Mouse (Mus musculus): ENCODE measurements around the gene Pik3c2b. TPM values are rescaled to one million over a fixed set of nuclear protein-coding genes. Genes with fewer than 3 reads are reported as not detected.
A peak's percentile ranks its signal among the peaks of the same experiment; 100 is the strongest.

Pik3c2b gene
- polyA plus RNA-seq, 1 experiment from 2014 or later = 8.3 TPM

- H3K36me3 ChIP-seq = peaks cover 11% of the 10 kb centered on the region; the same call in 1 of the 2 replicates
- peak overlapping the region; percentile 86 for H3K27ac ChIP-seq
- H3K4me1 ChIP-seq = peaks cover 24% of the 10 kb centered on the region
- WGBS = 29% methylated on average over 20 of the region's 20 CpGs
- H3K9ac ChIP-seq = no peak overlapping the region
- no peaks in the 10 kb centered on the region for H3K27me3 ChIP-seq (replicated peaks)
- H3K9me3 ChIP-seq = no peaks in the 10 kb centered on the region
- H3K4me2 ChIP-seq = no peak overlapping the region
- peak; percentile 79 for ATAC-seq (ENCODE audit: insufficient read depth, low FRiP score, low read depth)
- no peak overlapping the region for H3K4me3 ChIP-seq (replicated peaks)
Measured at GRCm38 (mm10) chr1:133076681-133077514, 31.4 kb downstream of the Pik3c2b start.

DNA sequence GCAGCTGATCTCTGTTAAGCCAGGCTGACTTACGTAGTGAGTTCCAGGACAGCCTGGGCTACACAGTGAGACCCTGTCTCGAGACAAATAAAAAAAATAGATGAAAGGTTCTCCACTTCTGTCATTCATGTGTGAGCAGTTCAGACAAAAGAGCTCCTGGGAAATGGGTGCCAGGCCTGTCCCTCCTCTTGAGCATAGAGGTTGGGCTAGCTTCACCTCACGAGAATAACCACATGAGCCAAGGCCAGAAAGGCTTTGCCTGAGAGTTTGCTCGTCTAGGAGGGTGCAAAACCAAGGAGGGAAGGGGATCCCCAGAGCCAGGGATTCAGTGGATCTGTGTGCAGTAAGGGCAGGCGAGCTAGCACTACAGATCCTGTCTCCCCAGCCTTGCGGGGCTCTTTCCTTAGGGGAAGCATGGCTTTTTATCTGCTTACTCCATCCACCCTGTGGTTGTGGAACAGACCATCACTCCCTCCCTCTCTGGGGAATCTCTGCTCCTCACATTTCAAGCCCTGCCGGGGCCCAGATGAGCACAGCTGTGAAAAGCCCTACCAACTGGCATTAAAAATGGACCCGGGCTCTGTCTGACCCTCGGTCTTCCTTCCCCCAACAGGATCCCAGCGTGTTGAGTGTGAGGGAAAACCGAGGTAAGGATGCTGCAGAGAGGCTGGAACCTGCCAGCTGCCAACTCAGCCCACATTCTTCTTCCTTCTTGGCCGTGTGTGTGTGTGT, 32.3 kb downstream of the Pik3c2b start:
- WGBS = 46% methylated on average over 11 of the region's 12 CpGs
- no peak for ATAC-seq (ENCODE audit: insufficient read depth, low FRiP score, low read depth)
- Histone ChIP-seq H3K4me2 (no peak overlapping the region), H3K9ac (no peak overlapping the region), H3K9me3 (no peaks in the 10 kb centered on the region), H3K27ac (peak overlapping the region; percentile 86), H3K27me3 (replicated peaks) (no peaks in the 10 kb centered on the region), H3K36me3 (peaks cover 13% of the 10 kb centered on the region; the same call in 1 of the 2 replicates), H3K4me3 (replicated peaks) (no peak overlapping the region), H3K4me1 (peaks cover 20% of the 10 kb centered on the region)

DNA sequence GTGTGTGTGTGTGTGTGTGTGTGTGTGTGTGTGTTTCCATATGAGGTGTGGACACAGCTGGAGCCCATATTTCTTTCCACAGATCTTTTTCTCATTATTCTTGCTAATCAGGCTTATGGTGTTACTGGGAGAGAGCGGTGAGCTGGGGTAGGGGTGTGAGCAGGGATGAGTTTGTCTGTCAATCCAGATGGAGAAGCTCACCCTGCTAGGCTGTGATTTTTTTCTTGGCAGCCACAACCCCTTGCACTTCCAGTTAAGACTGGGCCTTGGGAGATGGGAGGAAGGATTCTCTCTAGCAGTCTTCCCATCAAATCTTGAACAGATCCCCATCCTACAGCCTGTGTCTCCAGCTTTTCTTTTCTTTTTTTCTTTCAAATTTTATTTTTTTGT, 32.9 kb downstream of the Pik3c2b start:
- H3K27ac ChIP-seq = peak overlapping the region; percentile 86
- WGBS = 64% methylated on average over 1 of the region's 1 CpGs
- H3K9ac ChIP-seq = no peak overlapping the region
- no peaks in the 10 kb centered on the region for H3K27me3 ChIP-seq (replicated peaks)
- no peak for ATAC-seq (ENCODE audit: insufficient read depth, low FRiP score, low read depth)
- peaks cover 20% of the 10 kb centered on the region for H3K4me1 ChIP-seq
- no peak overlapping the region for H3K4me3 ChIP-seq (replicated peaks)
- H3K36me3 ChIP-seq = peaks cover 13% of the 10 kb centered on the region; the same call in 1 of the 2 replicates
- H3K4me2 ChIP-seq = no peak overlapping the region
- H3K9me3 ChIP-seq = no peaks in the 10 kb centered on the region

- Histone ChIP-seq H3K4me3 (replicated peaks) (no peak overlapping the region), H3K27me3 (replicated peaks) (no peaks in the 10 kb centered on the region), H3K9ac (no peak overlapping the region), H3K4me2 (no peak overlapping the region), H3K36me3 (peaks cover 13% of the 10 kb centered on the region; the same call in 1 of the 2 replicates), H3K4me1 (peaks cover 26% of the 10 kb centered on the region), H3K27ac (no peak overlapping the region), H3K9me3 (no peaks in the 10 kb centered on the region)
- ATAC-seq (ENCODE audit: insufficient read depth, low FRiP score, low read depth) = no peak
- 92% methylated on average over 7 of the region's 7 CpGs for WGBS
Measured at GRCm38 (mm10) chr1:133079509-133079908, 34.0 kb downstream of the Pik3c2b start.

- 56% methylated on average over 9 of the region's 9 CpGs for WGBS
- no peak overlapping the region for H3K9ac ChIP-seq
- ATAC-seq (ENCODE audit: insufficient read depth, low FRiP score, low read depth) = no peak
- H3K27me3 ChIP-seq (replicated peaks) = no peaks in the 10 kb centered on the region
- H3K4me1 ChIP-seq = peaks cover 26% of the 10 kb centered on the region
- peaks cover 13% of the 10 kb centered on the region; the same call in 1 of the 2 replicates for H3K36me3 ChIP-seq
- no peaks in the 10 kb centered on the region for H3K9me3 ChIP-seq
- H3K4me3 ChIP-seq (replicated peaks) = no peak overlapping the region
- no peak overlapping the region for H3K4me2 ChIP-seq
- H3K27ac ChIP-seq = no peak overlapping the region
Measured at GRCm38 (mm10) chr1:133080079-133080561, 34.7 kb downstream of the Pik3c2b start.

- no peaks in the 10 kb centered on the region for H3K27me3 ChIP-seq (replicated peaks)
- ATAC-seq (ENCODE audit: insufficient read depth, low FRiP score, low read depth) = no peak
Measured at GRCm38 (mm10) chr1:133080717-133081116, 35.2 kb downstream of the Pik3c2b start.

DNA sequence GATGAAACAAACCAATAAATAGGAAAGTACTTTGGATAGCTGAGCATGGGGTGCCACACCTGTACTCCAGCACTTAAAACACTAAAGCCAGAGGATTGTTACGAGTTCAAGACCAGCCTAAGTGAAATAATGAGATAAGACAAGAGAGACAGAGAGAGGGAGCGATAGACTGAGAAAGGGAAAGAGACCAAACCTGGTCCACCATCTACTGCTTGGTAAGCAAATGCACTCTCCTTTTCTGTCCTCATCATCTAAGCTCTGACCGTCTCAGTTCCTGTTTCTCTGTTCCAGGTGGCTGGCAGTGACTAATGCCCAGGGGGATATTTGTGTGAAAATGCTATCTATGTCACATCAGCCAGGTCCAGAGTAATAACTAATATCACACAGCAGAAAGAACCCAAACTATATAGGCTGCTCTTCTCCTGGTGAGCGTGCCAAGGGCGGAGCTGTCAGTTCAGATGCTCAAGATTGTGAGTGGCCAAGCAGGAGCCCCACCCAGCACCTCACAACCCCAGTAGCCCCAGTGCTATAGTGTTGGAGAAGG, 37.6 kb downstream of the Pik3c2b start:
- 89% methylated on average over 5 of the region's 5 CpGs for whole genome bisulfite sequencing

More at GRCm38 (mm10) chr1:133080717-133081116, 35.2 kb downstream of the Pik3c2b start:
- Histone ChIP-seq H3K4me1 (peaks cover 26% of the 10 kb centered on the region), H3K4me2 (no peak overlapping the region), H3K9me3 (no peaks in the 10 kb centered on the region), H3K36me3 (peaks cover 13% of the 10 kb centered on the region; the same call in 1 of the 2 replicates), H3K27ac (no peak overlapping the region), H3K4me3 (replicated peaks) (no peak overlapping the region), H3K9ac (no peak overlapping the region)
- WGBS = 74% methylated on average over 6 of the region's 6 CpGs

DNA sequence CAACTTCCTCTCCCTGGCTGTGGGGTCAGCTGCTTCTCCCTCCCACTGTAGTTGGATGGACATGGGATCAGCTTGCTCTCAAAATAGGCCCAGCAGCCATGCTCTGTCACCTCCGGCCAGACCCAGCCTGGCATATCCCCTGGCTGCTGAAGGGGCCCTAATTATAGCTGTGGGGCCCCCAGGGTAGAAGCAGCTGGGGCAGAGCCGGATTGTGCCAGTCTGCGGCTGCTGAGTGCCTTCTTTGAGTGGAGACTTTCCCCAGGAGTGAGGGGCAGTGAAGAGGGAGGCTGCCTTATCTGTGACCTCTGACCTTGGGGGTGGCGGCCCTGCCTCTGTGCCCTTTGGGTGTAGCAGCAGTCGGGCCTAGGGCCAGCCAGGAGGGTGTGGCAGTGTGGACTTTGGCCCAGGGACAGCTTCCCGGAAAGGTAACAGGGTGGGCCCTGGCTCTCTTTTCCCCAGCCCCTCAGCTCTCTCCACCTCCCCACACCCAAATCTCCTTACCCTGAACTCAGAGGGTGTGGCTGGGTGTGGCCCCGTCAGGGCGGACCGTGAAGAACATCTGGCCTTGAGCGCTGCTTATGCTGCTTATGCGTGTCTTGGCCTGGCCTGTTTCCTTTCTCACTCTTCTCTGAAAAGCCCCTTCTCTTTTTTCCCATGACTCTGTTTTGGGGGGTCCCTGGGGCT, 38.6 kb downstream of the Pik3c2b start:
- peaks cover 9% of the 10 kb centered on the region for H3K4me1 ChIP-seq
- H3K27ac ChIP-seq = peak overlapping the region; percentile 57; the same call in 1 of the 2 replicates
- H3K4me3 ChIP-seq (replicated peaks) = no peak overlapping the region
- 47% methylated on average over 11 of the region's 11 CpGs for WGBS
- no peaks in the 10 kb centered on the region for H3K27me3 ChIP-seq (replicated peaks)
- peaks cover 12% of the 10 kb centered on the region; the same call in 1 of the 2 replicates for H3K36me3 ChIP-seq
- H3K9ac ChIP-seq = no peak overlapping the region
- peak; percentile 81 for ATAC-seq (ENCODE audit: insufficient read depth, low FRiP score, low read depth)
- no peaks in the 10 kb centered on the region for H3K9me3 ChIP-seq
- H3K4me2 ChIP-seq = peak overlapping the region; percentile 16

More for the DNA sequence above, 37.6 kb downstream of the Pik3c2b start:
- no peak overlapping the region for H3K4me2 ChIP-seq
- no peaks in the 10 kb centered on the region for H3K9me3 ChIP-seq
- ATAC-seq (ENCODE audit: insufficient read depth, low FRiP score, low read depth) = no peak
- no peak overlapping the region for H3K9ac ChIP-seq
- no peak overlapping the region for H3K4me3 ChIP-seq (replicated peaks)
- H3K27me3 ChIP-seq (replicated peaks) = no peaks in the 10 kb centered on the region
- peaks cover 9% of the 10 kb centered on the region for H3K4me1 ChIP-seq
- no peak overlapping the region; the same call in 1 of the 2 replicates for H3K27ac ChIP-seq
- peaks cover 13% of the 10 kb centered on the region; the same call in 1 of the 2 replicates for H3K36me3 ChIP-seq

DNA sequence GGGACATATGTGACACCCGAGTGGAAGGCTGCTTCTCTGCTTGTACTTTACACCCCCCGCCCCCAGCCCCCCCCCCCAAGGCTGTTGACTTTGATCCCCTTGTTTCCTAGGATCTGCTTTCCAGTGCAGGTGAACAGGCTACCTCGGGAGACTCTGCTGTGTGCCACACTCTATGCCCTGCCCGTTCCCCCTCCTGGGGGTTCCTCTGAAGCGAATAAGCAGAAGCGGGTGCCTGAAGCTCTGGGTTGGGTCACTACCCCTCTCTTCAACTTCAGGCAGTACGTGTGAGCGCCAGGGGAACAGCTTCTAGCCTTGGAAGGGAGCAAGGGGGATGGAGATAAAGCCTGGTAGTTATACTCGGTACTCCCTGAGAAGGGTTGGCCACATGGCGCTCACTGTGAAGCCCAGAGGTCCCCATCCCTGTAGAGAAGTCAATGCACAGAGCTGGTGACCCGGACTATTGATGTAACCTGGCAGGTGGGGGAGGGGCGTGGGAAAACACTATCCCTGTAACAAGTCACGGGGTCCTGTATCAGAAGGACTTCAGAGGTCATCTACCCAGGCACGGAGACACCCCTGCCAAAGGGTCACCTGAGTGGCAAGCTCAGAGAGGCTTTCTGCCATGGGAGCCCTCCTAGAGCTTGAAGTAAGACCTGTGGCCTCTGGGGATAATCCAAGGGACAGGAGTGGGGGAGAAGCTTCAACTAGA, 39.4 kb downstream of the Pik3c2b start:
- Histone ChIP-seq H3K4me1 (peaks cover 11% of the 10 kb centered on the region), H3K4me3 (replicated peaks) (no peak overlapping the region), H3K36me3 (peaks cover 5% of the 10 kb centered on the region; the same call in 1 of the 2 replicates), H3K27me3 (replicated peaks) (no peaks in the 10 kb centered on the region), H3K9ac (no peak overlapping the region), H3K9me3 (no peaks in the 10 kb centered on the region), H3K4me2 (no peak overlapping the region; the same call in 1 of the 2 replicates), H3K27ac (0 out of 2 replicates have a peak overlapping the region, but pooled peaks have one; percentile 26)
- ATAC-seq (ENCODE audit: insufficient read depth, low FRiP score, low read depth) = no peak
- WGBS = 73% methylated on average over 14 of the region's 14 CpGs

GRCm38 (mm10) chr1:133085417-133085742, 39.9 kb downstream of the Pik3c2b start:
- no peak overlapping the region for H3K4me3 ChIP-seq (replicated peaks)
- H3K4me2 ChIP-seq = no peak overlapping the region
- 92% methylated on average over 8 of the region's 8 CpGs for WGBS
- ATAC-seq (ENCODE audit: insufficient read depth, low FRiP score, low read depth) = no peak
- H3K9ac ChIP-seq = no peak overlapping the region
- H3K27ac ChIP-seq = no peak overlapping the region
- peaks cover 3% of the 10 kb centered on the region; the same call in 1 of the 2 replicates for H3K36me3 ChIP-seq
- H3K9me3 ChIP-seq = no peaks in the 10 kb centered on the region
- H3K27me3 ChIP-seq (replicated peaks) = no peaks in the 10 kb centered on the region
- H3K4me1 ChIP-seq = peaks cover 14% of the 10 kb centered on the region

DNA sequence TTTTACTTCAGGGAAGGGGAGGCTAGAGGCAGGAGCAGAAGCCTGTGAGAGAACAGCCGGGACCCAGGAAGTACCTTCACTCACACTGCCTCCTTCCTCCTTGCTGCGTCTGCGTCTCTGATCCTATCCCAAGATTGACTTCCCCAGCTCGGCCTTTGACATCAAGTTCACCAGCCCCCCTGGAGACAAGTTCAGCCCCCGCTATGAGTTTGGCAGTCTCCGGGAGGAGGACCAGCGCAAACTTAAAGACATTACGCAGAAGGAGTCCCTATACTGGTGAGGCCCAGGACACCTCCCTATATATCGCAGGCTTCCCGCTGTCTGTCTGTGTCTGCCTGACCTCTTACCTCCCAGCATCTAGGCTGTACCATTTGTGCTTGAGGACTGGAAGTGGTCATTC, 41.3 kb downstream of the Pik3c2b start:
- H3K36me3 ChIP-seq = peaks cover 3% of the 10 kb centered on the region; the same call in 1 of the 2 replicates
- ATAC-seq (ENCODE audit: insufficient read depth, low FRiP score, low read depth) = no peak
- H3K4me1 ChIP-seq = peaks cover 14% of the 10 kb centered on the region
- H3K4me3 ChIP-seq (replicated peaks) = no peak overlapping the region
- H3K9ac ChIP-seq = no peak overlapping the region; the same call in 1 of the 2 replicates
- no peaks in the 10 kb centered on the region for H3K27me3 ChIP-seq (replicated peaks)
- no peaks in the 10 kb centered on the region for H3K9me3 ChIP-seq
- 91% methylated on average over 10 of the region's 10 CpGs for WGBS
- H3K4me2 ChIP-seq = no peak overlapping the region
- H3K27ac ChIP-seq = no peak overlapping the region

All from stomach, embryonic 15.5 days (tissue).